Mouse (Mus musculus) lung, adult 2 months (tissue): ENCODE measurements around the gene Foxe1.

ENCODE experiments used
- CTCF ChIP-seq: fragments of 200-500 bp; IDR thresholded peaks from 2 replicates; pipeline ENCODE4 v1.5.1; 2011; ENCODE audit warnings: mild to moderate bottlenecking, low read length, control low read depth; ENCODE audit not compliant: insufficient read depth
- POLR2A ChIP-seq: fragments of 200-500 bp; IDR thresholded peaks from 2 replicates; pipeline ENCODE4 v1.6.1; 2011; ENCODE audit warnings: low read depth, mild to moderate bottlenecking, control low read depth, low read length, borderline replicate concordance; ENCODE audit errors: extremely low read depth

DNA sequence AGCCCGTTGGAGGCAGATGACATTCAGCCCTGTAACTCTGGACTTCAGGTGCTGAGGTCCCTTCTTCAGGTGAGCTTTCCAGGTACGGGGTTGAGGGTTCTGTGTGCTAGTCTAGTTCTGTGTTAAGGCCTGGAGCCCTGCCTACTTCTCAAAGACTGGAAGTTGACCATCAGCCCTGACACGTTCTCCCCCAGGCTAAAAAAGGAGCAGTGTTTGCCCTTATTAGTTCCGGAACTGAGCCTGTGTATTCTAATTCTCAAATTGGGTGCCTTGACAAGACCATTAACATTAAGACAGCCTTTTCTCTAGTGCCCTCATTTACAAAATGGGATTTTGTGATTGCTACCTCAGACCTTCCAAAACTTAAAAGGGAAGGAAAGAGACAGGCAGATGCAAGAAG is 3.7 kb downstream of the Foxe1 start:
- TF ChIP-seq POLR2A, result no peak
- TF ChIP-seq CTCF, result no peak
